Mouse (Mus musculus) liver, adult 2 months (tissue): Measurements from ENCODE around the gene Rcn3.

Experiments
- CTCF ChIP-seq: fragments of 200-500 bp; IDR thresholded peaks from 2 replicates; pipeline ENCODE4 v1.5.1; 2011; ENCODE audit warnings: low read depth, low read length, control low read depth
- POLR2A ChIP-seq: fragments of 200-500 bp; IDR thresholded peaks from 2 replicates; pipeline ENCODE4 v1.6.1; 2011; ENCODE audit warnings: low read length, control low read depth; ENCODE audit not compliant: insufficient read depth; ENCODE audit errors: extremely low read depth

GRCm38 (mm10) chr7:45131850-45132249 lies 39.8 kb upstream of the Rcn3 start:
- TF ChIP-seq POLR2A = no peak
- TF ChIP-seq CTCF = no peak
